Mouse (Mus musculus) hindbrain, embryonic 15.5 days (tissue): ENCODE measurements at regions not wholly inside any gene's neighbourhood (a gene's known extent, or its start where the extent isn't known, plus 50 kb on each side); places are given as distances from the start of the nearest gene placed in this dataset.

Experiments used
- ATAC-seq: fragments of 200-750 bp; cut with Nextera tagmentation; 2 replicates; pipeline ENCODE4 v1.8.0; 2017; ENCODE audit warnings: low read depth, moderate number of reproducible peaks, moderate TSS enrichment; ENCODE audit not compliant: low FRiP score
- H3K27ac ChIP-seq: fragments of 300-500 bp; sonication (generic); replicated peaks from 2 replicates; pipeline ENCODE4 v1.5.1; 2015; ENCODE audit warnings: mild to moderate bottlenecking, inconsistent platforms
- H3K27me3 ChIP-seq: fragments of 300-500 bp; sonication (generic); 2 replicates; pipeline ENCODE4 v1.6.1; 2015; ENCODE audit warnings: control low read depth, inconsistent platforms
- H3K36me3 ChIP-seq: fragments of 300-500 bp; sonication (generic); 2 replicates; pipeline ENCODE4 v1.6.1; 2015; ENCODE audit warnings: control low read depth, inconsistent platforms
- H3K4me1 ChIP-seq: fragments of 300-500 bp; sonication (generic); replicated peaks from 2 replicates; pipeline ENCODE4 v1.6.1; 2015; ENCODE audit warnings: control low read depth, inconsistent platforms
- H3K4me2 ChIP-seq: fragments of 300-500 bp; sonication (generic); 2 replicates; pipeline ENCODE4 v1.6.1; 2015; ENCODE audit warnings: moderate library complexity, mild to moderate bottlenecking, inconsistent platforms
- H3K4me3 ChIP-seq: fragments of 300-500 bp; sonication (generic); 2 replicates; pipeline ENCODE4 v1.5.1; 2015; ENCODE audit warnings: mild to moderate bottlenecking, inconsistent platforms
- H3K9ac ChIP-seq: fragments of 300-500 bp; sonication (generic); 2 replicates; pipeline ENCODE4 v1.6.1; 2015; ENCODE audit warnings: inconsistent platforms
- H3K9me3 ChIP-seq: fragments of 300-500 bp; sonication (generic); 2 replicates; pipeline ENCODE4 v1.6.1; 2016; ENCODE audit warnings: control low read depth, inconsistent platforms
- WGBS: fragments of 180-500 bp; shearing (Covaris S2); methylation state at CpG from one replicate; pipeline ENCODE4 v1.1.7; 2015; 5-methylcytosine and 5-hydroxymethylcytosine counted together

DNA sequence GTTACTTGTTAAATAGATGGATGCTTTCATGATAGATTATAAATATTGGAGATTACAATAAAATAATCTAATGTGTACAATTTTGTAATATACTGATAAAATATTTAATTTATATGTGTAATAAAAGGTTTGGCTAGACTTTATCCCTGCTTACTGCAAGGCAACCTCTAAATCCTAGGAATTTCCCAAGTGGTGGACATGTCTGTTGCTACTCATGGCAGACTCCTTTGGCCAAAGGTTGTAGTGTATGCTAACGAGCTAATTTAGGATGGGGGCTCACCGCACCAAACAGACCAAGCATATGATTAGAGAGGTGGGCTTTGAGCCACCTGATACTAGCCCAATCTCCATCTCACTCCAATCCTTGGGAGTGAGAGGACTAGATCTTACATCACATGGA is 102.4 kb downstream of the Qpct start:
- WGBS = 87% methylated on average over 2 of the region's 2 CpGs
- H3K4me1 ChIP-seq = no peaks in the 10 kb centered on the region
- H3K4me2 ChIP-seq = no peak overlapping the region
- H3K9ac ChIP-seq = no peak overlapping the region
- H3K36me3 ChIP-seq = no peaks in the 10 kb centered on the region
- no peaks in the 10 kb centered on the region for H3K9me3 ChIP-seq
- H3K27me3 ChIP-seq = no peaks in the 10 kb centered on the region
- ATAC-seq = no peak
- no peak overlapping the region for H3K27ac ChIP-seq
- no peak overlapping the region for H3K4me3 ChIP-seq

DNA sequence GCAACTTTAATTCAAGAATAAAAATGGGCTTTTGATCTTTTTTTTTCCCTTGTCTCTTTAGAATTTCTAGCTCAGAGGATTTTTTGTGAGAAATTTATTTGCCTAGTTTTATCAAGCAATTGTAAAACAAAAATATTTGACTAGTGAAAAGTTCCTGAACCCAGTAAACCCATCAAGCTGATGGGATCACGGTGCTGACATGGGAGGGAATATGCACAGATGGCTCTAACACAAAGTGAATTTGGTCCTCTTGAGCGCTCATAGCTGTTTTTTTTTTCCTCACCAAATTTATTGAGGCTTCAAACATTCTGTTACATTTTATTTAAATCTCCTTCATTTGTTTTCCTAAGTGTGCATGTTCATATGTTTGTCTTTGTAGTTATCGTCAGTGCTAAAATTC is 101.1 kb downstream of the Qpct start:
- Histone ChIP-seq H3K27ac (no peak overlapping the region), H3K9me3 (no peaks in the 10 kb centered on the region), H3K36me3 (no peaks in the 10 kb centered on the region), H3K4me3 (no peak overlapping the region), H3K27me3 (no peaks in the 10 kb centered on the region), H3K4me1 (no peaks in the 10 kb centered on the region), H3K4me2 (no peak overlapping the region), H3K9ac (no peak overlapping the region)
- no peak for ATAC-seq
- 89% methylated on average over 3 of the region's 3 CpGs for WGBS

DNA sequence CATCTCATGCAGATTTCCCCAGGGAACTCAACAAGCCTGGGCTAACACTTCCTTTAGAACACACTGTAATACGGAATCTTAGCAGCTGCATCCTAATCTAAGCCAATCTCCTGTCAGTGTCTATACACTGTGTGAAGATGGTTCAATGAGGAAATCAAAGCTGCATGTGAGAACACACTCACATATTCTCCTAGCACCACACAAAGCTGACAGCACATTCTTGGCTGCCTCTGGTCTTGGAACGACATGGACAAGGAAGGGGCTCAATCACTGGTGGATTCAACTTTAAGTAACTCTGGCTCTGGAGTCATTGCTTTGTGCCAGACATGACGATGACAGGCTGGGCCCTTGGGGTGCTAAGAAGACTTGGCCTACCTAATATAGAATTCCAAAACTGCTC is 96.2 kb downstream of the Qpct start:
- 83% methylated on average over 3 of the region's 3 CpGs for WGBS

DNA sequence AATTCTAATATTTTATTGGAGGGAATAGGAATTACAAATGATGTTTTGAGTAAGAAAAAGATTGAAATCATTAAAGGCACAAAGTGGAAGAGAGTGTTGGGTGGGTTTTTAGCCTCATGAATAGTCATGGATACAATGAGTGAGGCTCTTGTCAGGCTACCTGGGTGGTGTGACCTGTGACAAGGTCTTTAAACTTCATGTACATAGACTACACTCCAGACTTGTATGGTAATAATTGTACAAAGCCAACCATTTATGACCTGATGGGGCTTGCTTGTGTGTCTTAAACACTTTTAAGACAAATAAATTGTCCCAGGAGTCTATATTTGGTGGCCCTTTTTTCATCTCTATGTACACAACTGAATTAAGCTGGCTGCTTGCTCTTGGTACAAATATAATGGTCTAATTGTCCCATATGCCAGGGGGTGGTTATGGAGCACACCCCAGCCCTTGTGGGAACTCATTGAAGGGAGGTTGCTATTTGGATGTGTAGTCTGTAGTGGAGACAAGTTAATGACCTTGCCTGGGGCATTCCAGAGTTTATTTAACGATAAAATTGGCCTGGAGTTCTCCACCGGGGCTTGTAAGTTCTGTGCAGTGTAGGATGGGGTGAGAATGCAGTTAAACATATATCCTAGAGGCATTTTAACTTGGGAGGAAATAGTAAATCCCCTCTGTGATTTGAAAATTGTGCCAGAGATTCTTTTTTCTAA is 93.4 kb downstream of the Qpct start:
- Histone ChIP-seq H3K4me2 (no peak overlapping the region), H3K27ac (no peak overlapping the region), H3K9me3 (no peaks in the 10 kb centered on the region), H3K9ac (no peak overlapping the region), H3K4me1 (no peaks in the 10 kb centered on the region), H3K27me3 (no peaks in the 10 kb centered on the region), H3K4me3 (no peak overlapping the region), H3K36me3 (no peaks in the 10 kb centered on the region)
- ATAC-seq = no peak
- 74% methylated on average over 2 of the region's 2 CpGs for WGBS

More for the DNA sequence above, 96.2 kb downstream of the Qpct start:
- no peak for ATAC-seq
- Histone ChIP-seq H3K27ac (no peak overlapping the region), H3K4me2 (no peak overlapping the region), H3K9me3 (no peaks in the 10 kb centered on the region), H3K27me3 (no peaks in the 10 kb centered on the region), H3K4me1 (no peaks in the 10 kb centered on the region), H3K4me3 (no peak overlapping the region), H3K9ac (no peak overlapping the region), H3K36me3 (no peaks in the 10 kb centered on the region)

DNA sequence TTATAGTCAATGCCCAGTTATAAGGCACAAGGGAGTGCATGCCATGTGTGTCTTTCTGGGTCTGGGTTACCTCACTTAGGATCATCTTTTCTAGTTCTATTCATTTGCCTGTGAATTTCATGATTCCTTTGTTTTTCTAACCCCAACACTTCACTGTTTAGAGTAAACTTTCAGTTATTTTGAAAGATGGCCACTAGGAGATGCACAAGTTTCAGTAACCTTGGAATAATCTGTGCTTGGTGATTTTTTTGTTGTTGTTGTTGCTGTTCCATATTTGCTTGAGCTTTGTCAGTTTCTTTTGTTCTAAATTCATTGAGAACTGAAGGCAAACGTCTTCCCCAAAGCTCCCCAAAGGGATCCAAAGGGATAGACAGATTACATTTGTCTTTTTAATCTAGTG is 91.3 kb downstream of the Qpct start:
- Histone ChIP-seq H3K4me3 (no peak overlapping the region), H3K36me3 (no peaks in the 10 kb centered on the region), H3K9me3 (no peaks in the 10 kb centered on the region), H3K4me1 (no peaks in the 10 kb centered on the region), H3K9ac (no peak overlapping the region), H3K27ac (no peak overlapping the region), H3K4me2 (no peak overlapping the region), H3K27me3 (no peaks in the 10 kb centered on the region)
- no peak for ATAC-seq
- 33% methylated on average over 1 of the region's 1 CpGs for WGBS
